Mouse (Mus musculus): ENCODE results near the gene Mrps30.
A peak's percentile ranks its signal among the peaks of the same experiment; 100 is the strongest.
"Not testable (repeated sequence)": the region's sequence is repeated elsewhere in the genome, so short reads cannot be mapped to it uniquely, and the experiment has no call there.

The Mrps30 gene

GRCm38 (mm10) chr13:118386511-118387447 is at the start of gene Mrps30, which contains the start of gene B430218F22Rik:
Mrps30 (minus strand) TSS chr13:118387252.
B430218F22Rik (plus strand) TSS chr13:118386630.
- DNase-seq = peak; percentile 98

- no peak for DNase-seq
Measured at GRCm38 (mm10) chr13:118420847-118421246, 33.8 kb upstream of the Mrps30 start.

- DNase-seq = no peak
Measured at GRCm38 (mm10) chr13:118420408-118420807, 33.4 kb upstream of the Mrps30 start.

GRCm38 (mm10) chr13:118418163-118418562 is 31.1 kb upstream of the Mrps30 start:
- DNase-seq = no peak

GRCm38 (mm10) chr13:118411297-118411992 is 24.4 kb upstream of the Mrps30 start:
- no peak for DNase-seq

- DNase-seq = no peak
Measured at GRCm38 (mm10) chr13:118403544-118403943, 16.5 kb upstream of the Mrps30 start.

- DNase-seq = no peak
Measured at GRCm38 (mm10) chr13:118400340-118400739, 13.3 kb upstream of the Mrps30 start.

GRCm38 (mm10) chr13:118395803-118396202 is 8.8 kb upstream of the Mrps30 start:
- DNase-seq = no peak

GRCm38 (mm10) chr13:118387448-118387801 is 373 bp upstream of the Mrps30 start:
- DNase-seq = not testable (repeated sequence)

- DNase-seq = no peak
Measured at GRCm38 (mm10) chr13:118380381-118380780, 6.7 kb downstream of the Mrps30 start.

GRCm38 (mm10) chr13:118379155-118379554 is 7.9 kb downstream of the Mrps30 start:
- peak; percentile 68 for DNase-seq

- no peak for DNase-seq
Measured at GRCm38 (mm10) chr13:118372871-118373270, 14.2 kb downstream of the Mrps30 start.

- DNase-seq = no peak
Measured at GRCm38 (mm10) chr13:118365774-118366173, 21.3 kb downstream of the Mrps30 start.

GRCm38 (mm10) chr13:118363342-118363741 is 23.7 kb downstream of the Mrps30 start:
- no peak for DNase-seq

- no peak for DNase-seq
Measured at GRCm38 (mm10) chr13:118350870-118351269, 36.2 kb downstream of the Mrps30 start.

GRCm38 (mm10) chr13:118350257-118350656 is 36.8 kb downstream of the Mrps30 start:
- no peak for DNase-seq

All from right cerebral cortex, postnatal 14 days (tissue).